Mouse (Mus musculus): Measurements from ENCODE around the gene Mmp14.

The Mmp14 gene

GRCm38 (mm10) chr14:54431334-54432077, at the start of gene Mmp14:
Mmp14 (plus strand) TSS chr14:54431612.
- peak; percentile 30 for DNase-seq

- no peak for DNase-seq
Observed at GRCm38 (mm10) chr14:54381816-54382215, 49.6 kb upstream of the Mmp14 start.

GRCm38 (mm10) chr14:54382641-54383040, 48.8 kb upstream of the Mmp14 start:
- DNase-seq: no peak

GRCm38 (mm10) chr14:54383355-54383771, 48.0 kb upstream of the Mmp14 start:
- DNase-seq: no peak

GRCm38 (mm10) chr14:54384396-54384795, 47.0 kb upstream of the Mmp14 start:
- no peak for DNase-seq

GRCm38 (mm10) chr14:54385968-54386618, 45.3 kb upstream of the Mmp14 start:
- no peak for DNase-seq

GRCm38 (mm10) chr14:54387546-54387945, 43.9 kb upstream of the Mmp14 start:
- no peak for DNase-seq

GRCm38 (mm10) chr14:54390843-54391242, 40.6 kb upstream of the Mmp14 start:
- no peak for DNase-seq

- no peak for DNase-seq
Observed at GRCm38 (mm10) chr14:54393794-54394193, 37.6 kb upstream of the Mmp14 start.

GRCm38 (mm10) chr14:54394309-54394708, 37.1 kb upstream of the Mmp14 start:
- no peak for DNase-seq

- DNase-seq: no peak
Observed at GRCm38 (mm10) chr14:54396685-54397084, 34.7 kb upstream of the Mmp14 start.

GRCm38 (mm10) chr14:54397872-54398527, 33.4 kb upstream of the Mmp14 start:
- no peak for DNase-seq

- no peak for DNase-seq
Observed at GRCm38 (mm10) chr14:54398528-54398916, 32.9 kb upstream of the Mmp14 start.

GRCm38 (mm10) chr14:54398921-54399382, 32.5 kb upstream of the Mmp14 start:
- no peak for DNase-seq

- no peak for DNase-seq
Observed at GRCm38 (mm10) chr14:54401723-54402122, 29.7 kb upstream of the Mmp14 start.

- DNase-seq: no peak
Observed at GRCm38 (mm10) chr14:54408336-54409056, 22.9 kb upstream of the Mmp14 start.

- DNase-seq: no peak
Observed at GRCm38 (mm10) chr14:54409057-54409645, 22.3 kb upstream of the Mmp14 start.

- DNase-seq: no peak
Observed at GRCm38 (mm10) chr14:54409980-54410810, 21.2 kb upstream of the Mmp14 start.

GRCm38 (mm10) chr14:54412000-54412576, 19.3 kb upstream of the Mmp14 start:
- no peak for DNase-seq

- DNase-seq: peak; percentile 28
Observed at GRCm38 (mm10) chr14:54412629-54413170, 18.7 kb upstream of the Mmp14 start.

Data from right cerebral cortex, adult 18-20 months (tissue).